Mouse (Mus musculus) midbrain, embryonic 14.5 days (tissue): ENCODE measurements at regions not wholly inside any gene's neighbourhood (a gene's known extent, or its start where the extent isn't known, plus 50 kb on each side); places are given as distances from the start of the nearest gene placed in this dataset.
"Not testable (repeated sequence)": the region's sequence is repeated elsewhere in the genome, so short reads cannot be mapped to it uniquely, and the experiment has no call there.

Experiments
- ATAC-seq: fragments of 200-750 bp; cut with Nextera tagmentation; 2 replicates; pipeline ENCODE4 v1.8.0; 2017; ENCODE audit warnings: moderate number of reproducible peaks, moderate library complexity; ENCODE audit not compliant: low FRiP score, low TSS enrichment
- DNase-seq: peaks from one replicate; pipeline ENCODE4 v3.0.0-alpha.2; 2015
- H3K27ac ChIP-seq: fragments of 300-500 bp; sonication (generic); replicated peaks from 2 replicates; pipeline ENCODE4 v1.5.1; 2014; ENCODE audit warnings: mild to moderate bottlenecking, low read depth, low read length, moderate library complexity
- H3K27me3 ChIP-seq: fragments of 300-500 bp; sonication (generic); 2 replicates; pipeline ENCODE4 v1.6.1; 2014; ENCODE audit warnings: low read length, control low read depth, mixed read lengths; ENCODE audit not compliant: control insufficient read depth, insufficient read depth
- H3K36me3 ChIP-seq: fragments of 300-500 bp; sonication (generic); 2 replicates; pipeline ENCODE4 v1.6.1; 2014; ENCODE audit warnings: low read length, control low read depth; ENCODE audit not compliant: control insufficient read depth, insufficient read depth
- H3K4me1 ChIP-seq: fragments of 300-500 bp; sonication (generic); 2 replicates; pipeline ENCODE4 v1.6.1; 2014; ENCODE audit warnings: mild to moderate bottlenecking, antibody characterized with exemption, low read length, control low read depth; ENCODE audit not compliant: control insufficient read depth, insufficient read depth
- H3K4me2 ChIP-seq: fragments of 300-500 bp; sonication (generic); 2 replicates; pipeline ENCODE4 v1.6.1; 2014; ENCODE audit warnings: mild to moderate bottlenecking, low read length, moderate library complexity
- H3K4me3 ChIP-seq: fragments of 300-500 bp; sonication (generic); replicated peaks from 2 replicates; pipeline ENCODE4 v1.5.1; 2014; ENCODE audit warnings: low read depth, low read length
- H3K9ac ChIP-seq: fragments of 300-500 bp; sonication (generic); replicated peaks from 2 replicates; pipeline ENCODE4 v1.6.1; 2014; ENCODE audit warnings: mild to moderate bottlenecking, low read length, moderate library complexity
- H3K9me3 ChIP-seq: fragments of 300-500 bp; sonication (generic); 2 replicates; pipeline ENCODE4 v1.6.1; 2016; ENCODE audit warnings: low read length, control low read depth, mixed read lengths; ENCODE audit not compliant: control insufficient read depth
- WGBS: fragments of 180-500 bp; shearing (Covaris S2); extraction: QIAGEN DNeasy Blood & Tissue Kit; methylation state at CpG from one replicate; pipeline ENCODE4 v1.1.7; 2014; 5-methylcytosine and 5-hydroxymethylcytosine counted together

DNA sequence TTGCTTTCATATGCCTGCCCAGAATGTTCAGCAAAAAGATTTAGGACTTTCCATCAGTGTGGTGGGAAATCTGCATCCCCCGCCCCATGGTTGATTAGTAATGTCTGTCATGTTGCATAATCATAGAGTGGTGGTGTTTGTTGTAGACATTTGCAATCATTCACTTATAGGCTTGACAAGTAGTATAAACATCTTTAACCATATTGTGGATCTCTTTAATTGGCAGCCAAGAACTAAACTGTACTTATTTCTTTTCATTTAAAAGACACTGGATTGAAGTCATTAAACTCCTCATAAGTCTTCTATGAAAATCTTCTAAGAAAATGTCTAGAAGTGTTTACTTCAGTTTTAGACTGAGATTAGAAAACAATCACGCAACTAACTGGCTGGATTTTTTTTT is 646.0 kb upstream of the Ptbp2 start:
- Histone ChIP-seq H3K36me3 (no peaks in the 10 kb centered on the region), H3K4me1 (no peaks in the 10 kb centered on the region), H3K9ac (no peak overlapping the region), H3K4me3 (no peak overlapping the region), H3K27me3 (no peaks in the 10 kb centered on the region), H3K27ac (no peak overlapping the region), H3K4me2 (no peak overlapping the region), H3K9me3 (no peaks in the 10 kb centered on the region)
- ATAC-seq (no peak), DNase-seq (no peak)
- 94% methylated on average over 2 of the region's 2 CpGs for WGBS

DNA sequence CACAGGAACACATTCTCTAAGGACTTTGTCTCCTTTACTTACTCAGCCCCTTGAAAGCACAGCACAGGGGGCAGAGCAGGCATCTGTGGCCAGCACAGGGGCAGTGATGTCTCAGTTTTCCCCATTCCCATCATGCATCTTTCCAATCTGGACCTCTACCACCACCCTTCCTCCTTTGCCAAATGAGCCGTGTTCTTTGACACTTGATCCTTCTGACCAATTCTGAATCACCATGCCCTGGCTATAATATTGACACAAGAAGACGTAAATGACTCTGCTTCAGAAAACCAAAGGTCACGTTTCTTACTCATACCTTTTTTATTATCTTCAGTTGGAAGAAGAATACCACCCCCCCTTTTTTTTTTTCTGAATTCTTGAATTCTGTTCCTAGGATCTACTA is 632.4 kb upstream of the Ptbp2 start:
- ATAC-seq, result no peak
- WGBS, result 77% methylated on average over 3 of the region's 3 CpGs
- H3K9me3 ChIP-seq, result no peaks in the 10 kb centered on the region
- H3K4me3 ChIP-seq, result no peak overlapping the region
- no peak overlapping the region for H3K9ac ChIP-seq
- no peaks in the 10 kb centered on the region for H3K27me3 ChIP-seq
- H3K36me3 ChIP-seq, result no peaks in the 10 kb centered on the region
- DNase-seq, result no peak
- H3K4me1 ChIP-seq, result no peaks in the 10 kb centered on the region
- no peak overlapping the region for H3K27ac ChIP-seq
- H3K4me2 ChIP-seq, result no peak overlapping the region

DNA sequence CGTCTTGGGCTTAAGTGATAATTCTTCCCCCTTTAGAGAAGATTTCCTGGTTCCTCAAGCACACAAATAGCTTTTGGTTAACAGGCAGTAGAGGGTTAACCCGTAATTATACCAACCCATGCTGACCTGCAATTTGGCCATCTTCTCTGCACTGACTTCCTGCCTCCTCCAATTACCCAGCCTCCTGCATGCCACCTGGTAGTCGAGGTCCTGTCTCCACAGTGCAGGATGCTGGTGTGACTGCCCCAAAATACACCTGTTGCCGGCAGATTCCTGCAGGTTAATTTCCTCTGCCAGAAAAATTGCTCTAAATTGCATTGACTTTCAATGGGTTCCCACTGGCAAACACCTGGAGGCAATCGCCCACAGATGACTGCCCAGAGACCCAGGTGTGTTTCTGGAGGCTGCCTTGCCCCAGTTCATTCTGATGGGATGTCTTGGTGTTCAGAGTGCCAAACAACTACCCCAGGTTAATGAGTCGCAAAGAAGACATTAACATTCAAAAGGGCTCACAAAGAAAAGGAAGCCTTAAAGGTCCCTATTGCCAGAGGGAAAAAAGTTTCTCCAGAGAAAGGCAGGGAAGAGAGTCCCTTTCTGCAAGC is 591.5 kb upstream of the Ptbp2 start:
- no peak overlapping the region for H3K4me3 ChIP-seq
- WGBS, result 44% methylated on average over 6 of the region's 6 CpGs
- H3K4me1 ChIP-seq, result no peaks in the 10 kb centered on the region
- H3K36me3 ChIP-seq, result no peaks in the 10 kb centered on the region
- H3K9ac ChIP-seq, result no peak overlapping the region
- no peaks in the 10 kb centered on the region for H3K27me3 ChIP-seq
- H3K4me2 ChIP-seq, result no peak overlapping the region
- no peak for ATAC-seq
- no peaks in the 10 kb centered on the region for H3K9me3 ChIP-seq
- no peak overlapping the region for H3K27ac ChIP-seq
- no peak for DNase-seq

DNA sequence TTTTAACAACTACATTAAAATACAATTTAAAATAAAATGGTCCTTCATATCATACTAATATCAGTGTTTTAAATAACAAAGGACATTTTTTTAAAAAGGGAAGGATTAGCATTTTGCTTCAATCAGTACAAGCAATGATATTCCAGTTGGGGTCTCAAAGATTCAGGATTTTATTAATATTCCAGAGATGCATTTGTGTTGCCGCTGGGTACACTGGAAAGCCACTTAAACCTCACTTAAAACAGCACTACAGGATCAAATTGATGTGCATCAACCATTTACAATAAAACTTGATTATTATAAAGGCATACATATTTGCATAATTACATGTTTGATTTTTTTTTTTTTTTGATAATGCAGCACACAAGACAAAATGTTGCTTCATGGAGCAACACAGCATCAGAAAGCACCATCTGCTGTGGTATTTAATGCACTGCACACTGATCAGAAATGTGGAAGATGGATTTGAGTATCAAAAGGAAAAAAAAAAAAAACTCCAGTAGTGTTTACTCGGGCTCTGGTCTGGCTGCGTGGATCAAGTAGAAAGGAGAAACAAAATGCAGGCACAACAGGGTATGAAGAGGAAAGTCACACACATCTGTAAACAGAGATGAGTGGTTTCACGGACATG is 558.6 kb upstream of the Ptbp2 start:
- ATAC-seq (no peak), DNase-seq (peak; percentile 53)
- H3K36me3 ChIP-seq, result no peaks in the 10 kb centered on the region
- no peak overlapping the region for H3K4me2 ChIP-seq
- peak overlapping the region; percentile 54 for H3K27ac ChIP-seq
- no peak overlapping the region for H3K4me3 ChIP-seq
- H3K9me3 ChIP-seq, result no peaks in the 10 kb centered on the region
- H3K4me1 ChIP-seq, result peaks cover 4% of the 10 kb centered on the region; the same call in 1 of the 2 replicates
- H3K27me3 ChIP-seq, result no peaks in the 10 kb centered on the region
- no peak overlapping the region for H3K9ac ChIP-seq
- WGBS, result 62% methylated on average over 4 of the region's 4 CpGs

DNA sequence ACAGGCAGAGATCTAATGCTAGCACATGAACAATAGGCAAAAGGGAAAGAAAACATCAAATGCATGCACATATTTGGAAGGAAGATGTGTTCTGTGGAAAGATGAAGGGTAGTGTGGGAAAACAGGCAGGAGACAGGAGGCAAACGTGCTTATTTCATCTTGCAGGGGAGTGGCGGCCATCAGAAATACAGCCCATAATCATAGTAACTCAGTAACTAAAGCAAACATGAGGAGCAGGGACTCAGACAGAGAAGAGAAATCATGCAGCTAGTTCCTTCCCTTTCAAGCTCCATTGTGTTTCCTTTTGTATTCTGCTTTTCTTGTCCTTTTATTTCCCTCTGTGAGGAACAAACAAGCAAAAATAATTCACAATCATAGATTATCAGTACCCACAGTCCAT is 557.6 kb upstream of the Ptbp2 start:
- H3K4me1 ChIP-seq, result peaks cover 4% of the 10 kb centered on the region; the same call in 1 of the 2 replicates
- peak overlapping the region; percentile 46; the same call in 1 of the 2 replicates for H3K27ac ChIP-seq
- H3K36me3 ChIP-seq, result no peaks in the 10 kb centered on the region
- H3K4me3 ChIP-seq, result no peak overlapping the region
- no peaks in the 10 kb centered on the region for H3K27me3 ChIP-seq
- H3K4me2 ChIP-seq, result no peak overlapping the region
- H3K9me3 ChIP-seq, result no peaks in the 10 kb centered on the region
- ATAC-seq, result no peak
- DNase-seq, result peak; percentile 15
- H3K9ac ChIP-seq, result no peak overlapping the region
- 59% methylated on average over 2 of the region's 2 CpGs for WGBS

DNA sequence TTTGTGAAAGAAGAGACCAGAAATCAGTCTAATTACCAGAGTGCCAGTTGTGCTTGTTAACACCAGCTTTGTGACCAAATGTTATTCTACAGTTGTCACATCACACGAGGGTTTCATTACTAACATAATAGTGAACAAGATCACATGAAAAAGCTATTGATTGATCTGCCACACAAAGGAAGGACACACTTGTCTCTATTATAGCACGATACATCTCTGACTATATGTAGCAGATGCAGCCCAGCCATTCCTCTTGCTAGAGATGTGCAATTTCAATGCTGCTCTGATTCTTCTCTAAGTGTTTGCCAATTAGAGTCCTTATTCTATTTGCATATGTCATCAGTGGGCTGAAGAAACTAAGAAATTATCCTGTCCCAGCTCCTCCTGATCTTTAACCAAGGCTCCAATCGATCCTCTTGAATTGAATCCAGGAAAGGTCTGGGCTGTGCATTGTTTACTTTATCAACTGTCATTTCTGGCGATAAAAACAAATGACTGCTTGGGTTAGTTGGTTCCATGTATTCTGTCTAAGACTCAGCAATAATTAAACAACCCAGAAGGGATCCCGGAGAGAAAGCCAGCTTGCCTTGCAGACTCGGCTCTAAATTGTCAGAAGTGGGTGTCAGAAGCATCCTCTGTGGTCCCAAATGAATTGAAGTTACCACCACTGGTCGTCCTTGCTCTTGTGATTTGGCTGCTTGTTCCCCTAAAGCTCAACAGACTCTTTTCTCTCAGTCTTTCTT is 551.7 kb upstream of the Ptbp2 start:
- no peaks in the 10 kb centered on the region for H3K36me3 ChIP-seq
- no peak for ATAC-seq
- no peak overlapping the region for H3K9ac ChIP-seq
- H3K4me3 ChIP-seq, result no peak overlapping the region
- no peak overlapping the region for H3K4me2 ChIP-seq
- H3K9me3 ChIP-seq, result no peaks in the 10 kb centered on the region
- H3K27me3 ChIP-seq, result no peaks in the 10 kb centered on the region
- peak; percentile 17 for DNase-seq
- H3K27ac ChIP-seq, result no peak overlapping the region
- no peaks in the 10 kb centered on the region for H3K4me1 ChIP-seq
- WGBS, result 67% methylated on average over 7 of the region's 7 CpGs

DNA sequence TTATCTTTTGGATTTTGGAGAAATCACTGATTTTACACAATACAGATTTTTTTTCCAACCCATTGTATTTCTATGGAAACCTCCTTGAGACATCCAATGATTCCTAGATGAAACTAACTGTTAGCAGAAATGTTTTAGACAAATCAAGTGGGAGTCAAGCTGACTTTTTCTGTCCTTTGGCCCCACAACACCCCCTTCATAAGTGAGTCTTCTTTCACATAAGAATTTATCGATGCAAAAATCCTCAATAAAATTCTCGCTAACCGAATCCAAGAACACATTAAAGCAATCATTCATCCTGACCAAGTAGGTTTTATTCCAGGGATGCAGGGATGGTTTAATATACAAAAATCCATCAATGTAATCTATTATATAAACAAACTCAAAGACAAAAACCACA is 522.8 kb upstream of the Ptbp2 start:
- ATAC-seq, H3K9ac ChIP-seq, H3K4me3 ChIP-seq, H3K36me3 ChIP-seq, H3K4me2 ChIP-seq, H3K9me3 ChIP-seq, H3K4me1 ChIP-seq, H3K27me3 ChIP-seq, H3K27ac ChIP-seq: not testable (repeated sequence)
- 96% methylated on average over 3 of the region's 3 CpGs for WGBS
- DNase-seq, result peak; percentile 14

DNA sequence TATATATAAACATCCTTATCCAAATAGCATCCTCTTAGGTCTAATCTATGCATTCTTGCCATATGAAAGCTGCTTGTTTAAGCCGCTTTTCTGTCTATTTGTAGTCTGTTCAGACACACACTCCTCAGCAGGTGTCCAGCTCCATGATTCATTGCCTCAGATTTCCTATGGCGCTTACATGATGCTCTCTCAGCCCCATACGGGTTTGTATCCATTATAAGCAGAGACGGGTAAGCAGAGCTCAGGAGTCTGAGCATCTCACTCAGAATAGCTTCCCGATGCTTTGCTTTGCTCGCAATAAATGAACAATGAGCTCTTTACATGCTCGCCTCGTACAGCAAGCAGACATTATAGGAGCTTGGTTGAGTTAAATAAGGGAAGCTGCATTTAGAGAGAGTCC is 521.3 kb upstream of the Ptbp2 start:
- no peak overlapping the region for H3K9ac ChIP-seq
- H3K27me3 ChIP-seq, result no peaks in the 10 kb centered on the region
- no peak for ATAC-seq
- 41% methylated on average over 8 of the region's 8 CpGs for WGBS
- no peaks in the 10 kb centered on the region for H3K4me1 ChIP-seq
- no peaks in the 10 kb centered on the region for H3K36me3 ChIP-seq
- H3K4me3 ChIP-seq, result no peak overlapping the region
- no peaks in the 10 kb centered on the region for H3K9me3 ChIP-seq
- H3K27ac ChIP-seq, result no peak overlapping the region
- no peak overlapping the region for H3K4me2 ChIP-seq
- DNase-seq, result peak; percentile 36
